Mouse (Mus musculus): ENCODE data around the gene Thsd7b.

DNA sequence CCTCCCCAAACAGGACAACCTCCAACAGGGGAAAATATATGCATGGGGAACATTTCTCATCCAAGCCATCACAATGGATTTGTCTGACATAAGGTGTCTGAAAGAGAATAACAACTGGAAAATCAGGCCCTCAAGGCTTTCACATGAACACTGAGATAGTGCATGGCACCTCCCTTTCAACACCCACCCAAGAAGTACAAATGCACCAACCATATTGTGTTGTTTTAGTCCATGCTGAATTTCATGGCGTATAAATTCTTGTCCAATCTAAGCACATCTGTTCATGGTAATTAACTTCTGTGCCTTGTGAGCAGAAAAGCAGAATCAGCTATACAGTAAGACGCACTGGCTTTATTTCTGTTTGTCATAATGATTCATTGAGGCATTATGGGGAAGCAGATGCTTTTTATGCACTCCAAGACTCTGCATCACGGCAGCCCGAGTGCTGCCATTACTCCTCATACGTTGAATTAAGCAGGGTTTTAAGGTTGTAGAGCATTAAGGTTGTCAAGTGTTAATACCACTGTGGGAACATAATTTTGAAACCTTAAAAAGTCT, 577.0 kb downstream of the Thsd7b start:
- TF ChIP-seq CTCF (IDR thresholded peaks at IDR 0.05; ENCODE audit: low read depth, low read length) (no peak), POLR2A (IDR thresholded peaks at IDR 0.05; ENCODE audit: borderline replicate concordance, low read depth, low read length) (no peak)
